Mouse (Mus musculus) lung, adult 2 months (tissue): ENCODE data around the gene Noxo1.

Experiments
- CTCF ChIP-seq: fragments of 200-500 bp; IDR thresholded peaks from 2 replicates; pipeline ENCODE4 v1.5.1; 2011; ENCODE audit warnings: mild to moderate bottlenecking, low read length, control low read depth; ENCODE audit not compliant: insufficient read depth
- POLR2A ChIP-seq: fragments of 200-500 bp; IDR thresholded peaks from 2 replicates; pipeline ENCODE4 v1.6.1; 2011; ENCODE audit warnings: low read depth, mild to moderate bottlenecking, control low read depth, low read length, borderline replicate concordance; ENCODE audit errors: extremely low read depth

GRCm38 (mm10) chr17:24738238-24738637 lies 42.2 kb downstream of the Noxo1 start:
- TF ChIP-seq CTCF = no peak
- no peak for TF ChIP-seq POLR2A
